Mouse (Mus musculus): ENCODE results near the gene Arih1.
"Not testable (repeated sequence)": the region's sequence is repeated elsewhere in the genome, so short reads cannot be mapped to it uniquely, and the experiment has no call there.

Gene Arih1

GRCm38 (mm10) chr9:59458997-59459510 lies 27.4 kb downstream of the Arih1 start:
- DNase-seq (ENCODE audit: low spot score) = no peak

GRCm38 (mm10) chr9:59458416-59458815 lies 28.0 kb downstream of the Arih1 start:
- no peak for DNase-seq (ENCODE audit: low spot score)

GRCm38 (mm10) chr9:59457671-59458070 lies 28.7 kb downstream of the Arih1 start:
- no peak for DNase-seq (ENCODE audit: low spot score)

GRCm38 (mm10) chr9:59455404-59456068 lies 30.9 kb downstream of the Arih1 start:
- DNase-seq (ENCODE audit: low spot score) = no peak

- DNase-seq (ENCODE audit: low spot score) = no peak
Observed at GRCm38 (mm10) chr9:59433729-59434128, 52.7 kb downstream of the Arih1 start.

GRCm38 (mm10) chr9:59431626-59432025 lies 54.8 kb downstream of the Arih1 start:
- DNase-seq (ENCODE audit: low spot score) = no peak

- no peak for DNase-seq (ENCODE audit: low spot score)
Observed at GRCm38 (mm10) chr9:59420487-59420886, 65.9 kb downstream of the Arih1 start.

- DNase-seq (ENCODE audit: low spot score) = no peak
Observed at GRCm38 (mm10) chr9:59407271-59407670, 79.1 kb downstream of the Arih1 start.

GRCm38 (mm10) chr9:59389086-59389485 lies 97.3 kb downstream of the Arih1 start:
- DNase-seq (ENCODE audit: low spot score) = no peak

GRCm38 (mm10) chr9:59388311-59388710 lies 98.1 kb downstream of the Arih1 start:
- no peak for DNase-seq (ENCODE audit: low spot score)

GRCm38 (mm10) chr9:59387461-59387860 lies 99.0 kb downstream of the Arih1 start:
- DNase-seq (ENCODE audit: low spot score) = no peak

GRCm38 (mm10) chr9:59375626-59376025 lies 110.8 kb downstream of the Arih1 start:
- no peak for DNase-seq (ENCODE audit: low spot score)

GRCm38 (mm10) chr9:59369646-59370045 lies 116.8 kb downstream of the Arih1 start:
- no peak for DNase-seq (ENCODE audit: low spot score)

- no peak for DNase-seq (ENCODE audit: low spot score)
Observed at GRCm38 (mm10) chr9:59369220-59369619, 117.2 kb downstream of the Arih1 start.

- not testable (repeated sequence) for DNase-seq (ENCODE audit: low spot score)
Observed at GRCm38 (mm10) chr9:59360487-59360886, 125.9 kb downstream of the Arih1 start.

GRCm38 (mm10) chr9:59358041-59358440 lies 128.4 kb downstream of the Arih1 start:
- DNase-seq (ENCODE audit: low spot score) = not testable (repeated sequence)

- DNase-seq (ENCODE audit: low spot score) = peak; percentile 95
Observed at GRCm38 (mm10) chr9:59353253-59353639, 133.2 kb downstream of the Arih1 start, which contains the start of gene Bbs4. TSS of gene Bbs4 (minus strand) at chr9:59353508.

GRCm38 (mm10) chr9:59352586-59353252 lies 133.7 kb downstream of the Arih1 start:
- no peak for DNase-seq (ENCODE audit: low spot score)

GRCm38 (mm10) chr9:59346176-59346575 lies 140.2 kb downstream of the Arih1 start:
- DNase-seq (ENCODE audit: low spot score) = no peak

- DNase-seq (ENCODE audit: low spot score) = no peak
Observed at GRCm38 (mm10) chr9:59340002-59340401, 146.4 kb downstream of the Arih1 start.

- DNase-seq (ENCODE audit: low spot score) = no peak
Observed at GRCm38 (mm10) chr9:59339107-59339506, 147.3 kb downstream of the Arih1 start.

- DNase-seq (ENCODE audit: low spot score) = no peak
Observed at GRCm38 (mm10) chr9:59338411-59338810, 148.0 kb downstream of the Arih1 start.

Measured in lung, postnatal 25 days (tissue).